Mouse (Mus musculus) urinary bladder, postnatal 0 days (tissue): ENCODE measurements around the gene Vps26c. TPM values are rescaled to one million over a fixed set of nuclear protein-coding genes. Genes with fewer than 3 reads are reported as not detected.

ENCODE experiments used
- polyA plus RNA-seq: library from polyadenylated mRNA; unstranded; fragments of >200 nt; fragmentation: Nextera tagmentation; extraction: Ambion mirVana; gene quantifications from 2 replicates; pipeline ENCODE4 v1.2.1, GENCODE M21; 2015

Gene Vps26c
- 29.1 and 35.0 TPM in 2 replicates for polyA plus RNA-seq

DNA sequence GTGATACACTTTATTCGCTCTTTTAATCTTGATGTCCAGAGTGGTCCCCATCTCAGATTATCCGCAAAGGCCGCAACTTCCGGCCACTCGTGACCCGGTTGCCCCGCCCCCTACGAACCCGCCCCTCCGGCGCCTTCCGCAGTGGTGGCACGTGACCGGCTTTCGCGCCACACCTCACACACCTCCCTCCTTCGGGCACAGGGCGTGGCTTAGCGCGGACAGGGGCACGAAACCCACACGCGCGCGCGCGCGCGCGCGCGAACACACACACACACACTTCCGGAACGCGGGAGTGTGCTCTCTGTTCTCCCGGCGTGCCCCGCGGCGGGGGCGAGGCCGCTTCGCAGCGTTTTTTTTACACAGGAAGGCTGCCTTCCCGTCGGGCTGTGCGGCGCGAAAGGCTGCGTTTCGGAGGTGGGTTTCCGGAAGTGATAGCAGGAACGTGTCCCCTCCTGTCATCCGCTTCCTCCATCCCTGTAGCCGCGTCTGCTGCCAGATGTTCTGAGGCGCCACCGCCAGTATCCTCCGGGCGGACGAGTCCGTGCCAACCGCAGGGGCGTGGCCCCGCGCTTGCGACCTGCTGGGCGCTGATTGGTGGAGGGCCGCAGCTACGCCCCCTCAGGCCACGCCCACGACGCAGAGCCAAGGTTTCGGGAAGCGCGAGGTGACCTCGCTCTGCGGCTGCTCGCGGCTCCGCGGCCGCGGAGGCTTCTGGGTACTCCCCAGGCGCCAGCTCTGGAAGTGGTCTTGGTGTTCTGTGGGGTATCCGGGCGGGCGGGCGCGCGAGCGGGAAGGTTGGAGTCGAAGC is at the start of gene Vps26c:
Gene Vps26c, minus strand, starts transcription at position 487 of the 808 bp plus-strand sequence.

DNA sequence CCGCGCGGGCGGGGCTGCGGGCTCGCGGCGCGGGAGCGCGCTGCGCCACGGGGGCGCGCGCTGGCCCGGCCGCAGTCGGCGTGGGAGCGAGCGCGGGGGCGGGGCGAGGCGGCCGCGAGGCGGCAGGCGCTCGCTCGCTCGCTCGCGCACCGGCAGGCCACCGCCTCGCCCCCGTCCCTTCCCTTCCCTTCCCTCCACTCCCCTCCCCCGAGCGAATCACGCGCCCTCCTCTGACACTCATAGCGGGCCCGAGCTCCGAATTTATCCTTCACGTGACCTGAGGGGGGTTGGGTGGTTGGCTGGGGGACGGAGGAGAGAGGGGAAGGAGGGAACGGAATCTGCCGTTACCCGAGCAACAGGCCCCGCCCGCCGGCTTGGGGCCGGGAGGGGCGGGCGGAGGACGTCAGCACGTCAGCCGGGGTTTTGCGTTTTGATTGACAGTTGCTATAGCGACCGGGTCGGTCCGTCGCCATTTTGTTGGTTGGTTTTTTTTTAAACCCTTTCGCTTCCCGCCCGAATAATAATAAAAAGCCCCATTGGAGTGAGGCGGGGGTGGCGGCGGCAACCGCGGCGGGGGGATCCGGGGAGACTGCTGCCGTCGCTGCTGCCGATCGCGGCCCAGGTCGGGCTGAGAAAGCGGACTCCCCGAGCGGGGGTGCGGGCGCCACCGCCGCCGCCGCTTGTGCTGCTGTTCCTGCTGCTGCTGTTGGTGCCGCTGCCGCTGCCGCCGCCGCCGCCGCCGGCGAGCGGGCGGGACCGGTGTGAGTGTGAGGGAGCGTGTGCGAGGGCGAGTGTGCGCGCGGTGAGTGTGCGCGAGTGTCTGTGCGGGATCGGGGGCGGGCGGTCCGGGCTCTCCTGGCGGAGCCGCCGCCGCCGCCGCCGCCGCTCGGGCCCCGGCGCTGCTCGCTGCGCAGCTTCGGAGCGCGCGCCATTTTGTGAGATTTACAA is 42.9 kb upstream of the Vps26c start, which contains the start of gene Dyrk1a:
Gene Dyrk1a, plus strand, starts transcription at position 782 of the 948 bp plus-strand sequence.

Other genes with a start within 250 kb of the Vps26c start
- 4.8 and 5.2 TPM in 2 replicates for gene Hlcs, start 213.3 kb downstream of the Vps26c start, polyA plus RNA-seq
- 0.90 and 1.3 TPM in 2 replicates for gene Ripply3, start 198.4 kb downstream of the Vps26c start, polyA plus RNA-seq
- gene Ttc3, start 156.2 kb downstream of the Vps26c start, polyA plus RNA-seq = 58.6 and 62.4 TPM in 2 replicates
- 137 and 140 TPM in 2 replicates for gene Pigp, start 155.0 kb downstream of the Vps26c start, polyA plus RNA-seq
- gene Dyrk1a, start 43.2 kb upstream of the Vps26c start, polyA plus RNA-seq = 4.8 and 5.4 TPM in 2 replicates